Comparison of ENCODE assay signal across 12 mouse cellular contexts in genomic region chr11:84568482-84568881, GRCm38 (mm10). TPM values are rescaled to one million over a fixed set of nuclear protein-coding genes. Genes with fewer than 3 reads are reported as not detected.
DNase-seq lines count a peak whose midpoint lies in the region; ATAC-seq lines count a peak whose summit lies in the region.
"Had no signal": no experiment of that assay in that cellular context is flagged by ENCODE, and none has a peak within 500 bp of the region (broad histone marks: within the 10 kb centered on the region; RNA-seq: fewer than 3 reads in every experiment).

No protein-coding gene starts in this region.

- WGBS in hindbrain, embryonic 11.5 days = 19% methylated on average over 5 of the region's 5 CpGs
- 31% methylated on average over 5 of the region's 5 CpGs for WGBS in midbrain, embryonic 14.5 days

- H3K4me2 ChIP-seq in hindbrain, embryonic 11.5 days (replicated peaks; ENCODE audit: low read depth, low read length) = no peak overlapping the region
- H3K4me2 ChIP-seq in midbrain, embryonic 14.5 days (ENCODE audit: low read length) = no peak overlapping the region
- H3K4me2 ChIP-seq: limb, embryonic 12.5 days had no signal

- peak; percentile 34; the same call in 1 of the 2 replicates for ATAC-seq in hindbrain, embryonic 11.5 days (ENCODE audit: low FRiP score)
- no peak for ATAC-seq in midbrain, embryonic 14.5 days (ENCODE audit: low FRiP score, low TSS enrichment)
- ATAC-seq: intestine, embryonic 16.5 days had no signal

- H3K4me3 ChIP-seq in hindbrain, embryonic 11.5 days (ENCODE audit: low read depth, low read length) = no peak overlapping the region
- no peak overlapping the region for H3K4me3 ChIP-seq in midbrain, embryonic 14.5 days (replicated peaks; ENCODE audit: low read depth, low read length)
- H3K4me3 ChIP-seq: limb, embryonic 12.5 days had no signal

- H3K27ac ChIP-seq in hindbrain, embryonic 11.5 days (ENCODE audit: low read depth, low read length) = peak overlapping the region; percentile 87
- H3K27ac ChIP-seq in midbrain, embryonic 14.5 days (replicated peaks; ENCODE audit: low read depth, low read length) = peak overlapping the region; percentile 72
- H3K27ac ChIP-seq: limb, embryonic 12.5 days had no signal

- H3K27me3 ChIP-seq in hindbrain, embryonic 11.5 days (ENCODE audit: control insufficient read depth, insufficient read depth, low read length) = no peaks in the 10 kb centered on the region
- H3K27me3 ChIP-seq in midbrain, embryonic 14.5 days (ENCODE audit: control insufficient read depth, insufficient read depth, low read length) = no peaks in the 10 kb centered on the region

- no peak overlapping the region for H3K9ac ChIP-seq in hindbrain, embryonic 11.5 days (ENCODE audit: low read depth, low read length)
- H3K9ac ChIP-seq in midbrain, embryonic 14.5 days (replicated peaks; ENCODE audit: low read length) = no peak overlapping the region
- H3K9ac ChIP-seq: limb, embryonic 12.5 days had no signal

- peak; percentile 47 for DNase-seq in embryo, embryonic 10 days (ENCODE audit: low spot score)
- DNase-seq in embryo, embryonic 9.5 days (ENCODE audit: extremely low spot score) = no peak
- peak; percentile 27 for DNase-seq in MN1 (ENCODE audit: low spot score)
- peak; percentile 39 for DNase-seq in hindbrain, embryonic 11.5 days (ENCODE audit: low spot score)
- peak; percentile 39 for DNase-seq in midbrain, embryonic 14.5 days
- DNase-seq in testis, postnatal 10 days (ENCODE audit: low spot score) = no peak
- DNase-seq in left cerebral cortex, adult 11 months (ENCODE audit: low spot score) = no peak
- no peak for DNase-seq in right cerebral cortex, postnatal 14 days
- DNase-seq: lung, adult 18-20 months had no signal

- H3K4me1 ChIP-seq in hindbrain, embryonic 11.5 days (replicated peaks; ENCODE audit: control insufficient read depth, insufficient read depth, low read length) = peaks cover 4% of the 10 kb centered on the region; the same call in 1 of the 2 replicates
- peaks cover 39% of the 10 kb centered on the region for H3K4me1 ChIP-seq in midbrain, embryonic 14.5 days (ENCODE audit: control insufficient read depth, insufficient read depth, low read length)

- H3K36me3 ChIP-seq in hindbrain, embryonic 11.5 days (ENCODE audit: control insufficient read depth, insufficient read depth, low read length) = no peaks in the 10 kb centered on the region
- no peaks in the 10 kb centered on the region for H3K36me3 ChIP-seq in midbrain, embryonic 14.5 days (ENCODE audit: control insufficient read depth, insufficient read depth, low read length)
- H3K36me3 ChIP-seq: limb, embryonic 12.5 days had no signal

- no peaks in the 10 kb centered on the region for H3K9me3 ChIP-seq in hindbrain, embryonic 11.5 days (ENCODE audit: control insufficient read depth, low read length)
- H3K9me3 ChIP-seq in midbrain, embryonic 14.5 days (ENCODE audit: control insufficient read depth, low read length) = no peaks in the 10 kb centered on the region
- H3K9me3 ChIP-seq: limb, embryonic 12.5 days had no signal

RNA-seq across cellular contexts. Expression of gene Lhx1, which starts 43.1 kb away (rescaled TPM):
- polyA plus RNA-seq in hindbrain, embryonic 11.5 days (2014; fragmentation: Nextera tagmentation; extraction: Ambion mirVana) = 53.3 and 57.3 TPM in 2 replicates
- 49.8 and 53.0 TPM in 2 replicates for polyA plus RNA-seq in midbrain, embryonic 14.5 days (2014; fragmentation: Nextera tagmentation; extraction: Ambion mirVana)
- polyA plus RNA-seq: heart, embryonic 16.5 days; limb, embryonic 12.5 days had no signal

RNA-seq across cellular contexts. Expression of gene Aatf, which starts 55.2 kb away (rescaled TPM):
- polyA plus RNA-seq in hindbrain, embryonic 11.5 days (2014; fragmentation: Nextera tagmentation; extraction: Ambion mirVana) = 59.9 and 64.5 TPM in 2 replicates
- polyA plus RNA-seq in midbrain, embryonic 14.5 days (2014; fragmentation: Nextera tagmentation; extraction: Ambion mirVana) = 41.6 and 46.3 TPM in 2 replicates

Comparison
In these comparisons a context has a peak if more than half of its experiments do, and no peak if none do; other contexts are left out.
1. DNase-seq: peak in embryo, embryonic 10 days (single experiment), MN1 (single experiment), hindbrain, embryonic 11.5 days (single experiment) and midbrain, embryonic 14.5 days (single experiment); none in embryo, embryonic 9.5 days (single experiment), testis, postnatal 10 days (single experiment), left cerebral cortex, adult 11 months (single experiment) and right cerebral cortex, postnatal 14 days (single experiment).